Mouse (Mus musculus) layer of hippocampus, postnatal 14 days (tissue): ENCODE data around the gene Ranbp17. TPM values are rescaled to one million over a fixed set of nuclear protein-coding genes. Genes with fewer than 3 reads are reported as not detected.

Source experiments
- DNase-seq, 2 experiments: peaks; one replicate each; pipeline ENCODE4 v3.0.0; 2021 to 2022; ENCODE audit warnings: low spot score in 2 of 2, mixed read lengths in 1 of 2
- total RNA-seq, 2 experiments: library from RNA; stranded (reverse); gene quantifications; 2 replicates each; pipeline ENCODE4 v1.2.3; 2021

The Ranbp17 gene
- total RNA-seq, 2 experiments from 2014 or later, result 7.6 to 8.8 TPM

- no peak for DNase-seq
These were observed 238.7 kb downstream of the Ranbp17 start for GRCm38 (mm10) chr11:33274816-33275215.

DNA sequence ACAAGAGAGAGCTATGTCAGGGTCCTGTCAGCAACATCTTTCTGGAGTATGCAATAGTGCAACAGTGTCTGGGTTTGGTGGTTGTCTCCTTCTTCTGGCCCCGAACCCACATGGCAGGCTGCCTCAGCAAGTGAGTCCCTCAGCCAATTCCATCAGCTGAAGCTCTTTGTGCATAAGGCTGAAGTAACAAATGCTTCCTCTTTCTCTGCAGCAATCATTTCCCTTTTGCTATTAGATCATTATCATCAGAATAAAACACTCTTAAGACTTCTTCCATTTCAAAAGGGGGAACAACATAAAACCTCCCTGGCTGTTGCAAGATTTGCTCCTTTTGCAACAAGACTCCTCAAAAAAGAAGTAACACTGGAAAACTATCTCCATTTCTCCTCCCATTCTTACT, 239.3 kb downstream of the Ranbp17 start:
- DNase-seq, result no peak

GRCm38 (mm10) chr11:33240295-33240694, 273.3 kb downstream of the Ranbp17 start:
- no peak for DNase-seq

DNA sequence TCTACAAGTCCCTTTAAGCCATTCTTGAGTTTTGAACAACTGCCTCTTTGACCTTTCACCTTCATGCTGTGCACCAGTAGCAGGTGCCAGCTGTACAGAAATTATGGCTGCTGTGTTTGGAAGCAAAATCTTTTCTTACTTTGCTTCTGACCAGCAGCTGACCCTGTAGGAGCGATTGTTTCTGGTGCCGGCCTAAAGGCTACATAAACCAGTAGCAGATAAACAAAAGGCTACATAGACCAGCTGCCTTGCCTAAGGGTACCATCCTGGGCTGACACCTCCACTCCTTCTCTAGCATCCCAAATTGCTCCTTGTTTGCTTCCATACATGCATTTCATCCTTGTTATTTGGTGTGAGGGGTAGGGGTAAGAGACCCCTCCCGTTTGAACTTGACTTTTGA, 279.4 kb downstream of the Ranbp17 start:
- no peak for DNase-seq

DNA sequence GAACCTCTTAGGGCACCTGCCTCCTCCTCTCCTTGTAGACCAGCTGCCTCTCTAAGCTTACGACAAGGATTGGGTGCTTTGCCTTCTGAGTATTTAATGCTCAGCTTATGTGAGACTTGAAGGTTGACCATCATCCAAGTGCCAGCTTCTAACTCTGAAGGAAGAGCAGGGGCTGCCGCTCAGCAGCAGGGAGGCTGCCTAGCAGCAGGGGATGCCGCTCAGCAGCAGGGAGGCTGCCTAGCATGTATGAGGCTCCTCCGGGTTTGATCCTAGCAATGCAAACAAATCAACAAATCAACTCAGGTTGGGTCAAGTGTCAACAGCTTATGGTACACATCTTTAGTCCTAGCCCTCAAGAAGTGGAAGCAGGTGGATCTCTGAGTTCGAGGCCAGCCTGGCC, 281.5 kb downstream of the Ranbp17 start:
- no peak for DNase-seq

DNA sequence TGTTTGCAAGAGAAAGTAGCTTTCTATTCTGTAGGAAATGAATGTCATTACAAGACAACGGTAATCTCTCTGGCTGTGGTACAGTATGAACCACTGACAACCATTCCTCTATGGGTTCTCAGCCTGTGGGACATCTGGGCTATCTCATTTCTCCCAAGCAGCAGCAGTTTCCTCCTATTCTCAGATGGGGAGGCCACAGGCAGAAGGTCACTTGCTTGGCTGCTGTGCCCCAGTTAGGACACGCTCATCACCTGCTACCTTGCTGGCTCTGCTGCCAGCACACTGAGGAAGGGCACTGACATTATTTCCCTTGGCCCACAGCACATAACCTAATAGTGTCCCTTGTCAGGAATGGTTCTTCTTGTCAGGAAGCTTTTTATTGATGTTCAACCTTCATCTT, 285.4 kb downstream of the Ranbp17 start:
- DNase-seq, result no peak

GRCm38 (mm10) chr11:33226516-33226915, 287.0 kb downstream of the Ranbp17 start:
- DNase-seq, result no peak

DNA sequence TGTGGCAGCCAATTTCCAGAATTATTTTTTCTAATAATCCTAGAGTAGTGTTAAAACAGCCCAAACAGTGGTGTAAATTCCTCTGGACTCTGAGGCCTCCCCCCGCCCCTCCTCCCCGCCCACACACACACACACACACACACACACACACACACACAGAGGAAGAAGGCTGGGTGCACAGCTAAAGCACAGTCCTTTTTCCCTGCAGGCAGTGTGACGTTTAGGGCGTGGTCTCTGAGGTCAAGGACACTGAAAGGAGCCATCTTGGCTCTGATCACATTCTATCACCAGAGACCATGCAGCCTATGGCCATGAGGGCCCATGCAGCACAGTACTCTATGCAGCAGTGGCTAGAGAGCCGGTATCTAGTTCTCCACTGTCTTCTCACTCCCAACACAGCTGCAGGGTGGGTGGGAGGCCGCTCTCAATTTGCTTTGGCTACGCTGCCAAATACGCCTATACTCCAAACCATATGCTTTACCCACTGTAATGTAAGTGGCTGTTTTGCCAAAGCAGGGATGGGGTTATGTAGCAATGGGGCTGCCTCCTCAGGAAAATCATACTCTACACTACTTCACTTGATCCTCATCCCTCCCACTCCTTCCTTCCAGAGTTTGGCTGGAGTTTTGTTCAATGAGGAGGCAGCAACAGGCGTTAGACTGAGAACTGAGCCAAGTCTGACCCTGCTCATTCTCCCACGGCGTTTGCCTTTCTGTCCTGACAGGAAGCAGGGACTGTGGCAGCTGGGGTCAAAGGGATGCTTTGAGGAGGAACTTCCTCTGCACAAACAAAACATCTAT, 291.8 kb downstream of the Ranbp17 start:
- DNase-seq, result no peak

- no peak for DNase-seq
These were observed 292.8 kb downstream of the Ranbp17 start for GRCm38 (mm10) chr11:33220763-33221162.

DNA sequence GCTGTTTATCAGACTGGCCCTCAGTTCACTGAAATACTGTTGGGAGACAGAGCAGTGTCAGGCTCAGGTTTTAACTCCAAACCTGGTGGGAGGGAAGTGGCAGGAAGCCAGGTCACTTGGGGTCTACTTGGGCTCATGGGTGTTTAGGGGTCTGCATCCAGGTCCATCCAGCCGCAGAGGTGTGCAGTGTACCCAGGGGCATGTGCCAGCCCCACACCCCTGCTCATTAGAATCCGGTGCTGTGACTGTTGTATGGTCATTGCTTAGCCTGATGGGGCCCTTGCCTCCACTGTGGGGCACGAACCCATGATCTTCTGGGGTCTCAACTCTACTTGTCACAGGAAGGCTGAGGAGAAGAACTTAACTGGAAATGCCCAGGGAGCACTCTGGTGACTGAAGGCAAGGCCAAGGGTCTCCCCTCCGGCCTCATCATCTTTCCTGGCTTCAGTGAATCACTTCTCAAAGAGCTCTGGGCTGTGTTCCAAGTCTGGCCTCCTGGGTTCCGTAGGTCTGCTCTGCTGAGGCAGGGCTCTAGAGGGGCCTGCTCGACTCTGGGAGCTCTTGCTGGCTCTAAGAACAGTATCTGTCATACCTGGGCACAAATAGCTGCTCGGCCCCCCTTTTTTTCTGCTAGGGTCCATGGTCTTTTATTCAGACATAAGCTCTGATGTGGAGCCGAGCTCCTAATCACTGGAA, 296.0 kb downstream of the Ranbp17 start:
- DNase-seq, result no peak

DNA sequence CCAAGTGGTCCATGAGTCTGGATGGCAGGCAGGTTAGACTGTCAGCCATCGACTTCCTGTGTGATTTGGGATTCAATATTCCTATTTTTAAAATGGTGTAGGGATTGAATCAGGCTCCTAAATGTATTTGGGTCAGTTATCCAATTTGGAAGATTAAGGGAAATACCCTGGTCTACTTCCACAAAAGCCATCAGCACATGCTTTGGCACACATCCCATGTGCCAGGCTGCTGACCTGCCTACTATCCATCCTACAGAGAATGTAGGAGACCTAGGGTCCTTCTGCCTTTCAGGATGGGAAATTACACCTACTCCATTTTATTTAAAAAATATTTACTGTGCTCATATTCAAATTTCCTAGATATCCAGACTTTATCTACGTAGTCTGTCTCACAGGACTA, 306.1 kb downstream of the Ranbp17 start:
- no peak for DNase-seq

GRCm38 (mm10) chr11:33204966-33205365, 308.6 kb downstream of the Ranbp17 start:
- no peak for DNase-seq

DNA sequence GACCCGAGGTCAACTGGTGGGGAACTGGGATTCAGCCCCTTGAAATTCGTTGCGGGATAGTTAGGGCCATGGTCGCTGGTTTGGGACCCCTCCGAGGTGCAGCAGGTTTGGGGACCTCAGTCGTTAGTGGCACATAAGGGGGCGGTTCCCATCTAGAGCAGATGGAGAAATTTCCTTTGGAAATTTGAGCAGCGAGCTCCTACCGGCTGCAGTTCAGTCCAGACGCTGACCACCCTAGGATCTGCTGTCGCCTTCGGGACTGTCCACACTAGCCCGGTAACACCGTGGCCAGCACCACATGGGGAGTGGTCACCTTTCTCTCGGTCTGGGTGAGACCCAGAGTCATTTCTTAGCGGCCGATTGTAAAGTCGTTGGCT, 309.2 kb downstream of the Ranbp17 start:
- no peak for DNase-seq

GRCm38 (mm10) chr11:33203383-33204328, 309.9 kb downstream of the Ranbp17 start, which contains the start of gene Tlx3:
Gene Tlx3 (minus strand): TSS chr11:33203589.
- peak; percentile 33 to 64 for DNase-seq

- DNase-seq, result no peak
These were observed 310.6 kb downstream of the Ranbp17 start for GRCm38 (mm10) chr11:33202972-33203371.

- DNase-seq, result no peak
These were observed 311.2 kb downstream of the Ranbp17 start for GRCm38 (mm10) chr11:33202296-33202695.

DNA sequence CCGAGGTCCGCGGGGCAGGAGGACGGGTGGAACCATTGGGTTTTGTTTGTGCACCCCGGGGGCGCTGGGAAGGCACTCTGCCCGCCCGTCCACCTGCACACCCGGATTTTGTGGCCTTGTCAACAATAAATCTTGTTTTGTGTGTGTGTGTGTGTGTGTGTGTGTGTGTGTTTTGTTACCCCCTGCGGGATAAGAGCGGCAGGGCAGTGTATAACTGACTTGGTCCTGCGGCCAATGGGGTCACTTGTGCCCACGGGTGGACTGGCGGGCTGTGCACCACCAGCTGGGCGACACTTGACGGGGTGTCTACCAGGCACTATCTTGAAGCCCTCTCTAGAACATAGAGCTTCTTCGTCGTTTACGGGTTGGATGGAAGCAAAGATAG, 311.9 kb downstream of the Ranbp17 start:
- peak in 1 of 2 experiments; percentile 7 for DNase-seq

DNA sequence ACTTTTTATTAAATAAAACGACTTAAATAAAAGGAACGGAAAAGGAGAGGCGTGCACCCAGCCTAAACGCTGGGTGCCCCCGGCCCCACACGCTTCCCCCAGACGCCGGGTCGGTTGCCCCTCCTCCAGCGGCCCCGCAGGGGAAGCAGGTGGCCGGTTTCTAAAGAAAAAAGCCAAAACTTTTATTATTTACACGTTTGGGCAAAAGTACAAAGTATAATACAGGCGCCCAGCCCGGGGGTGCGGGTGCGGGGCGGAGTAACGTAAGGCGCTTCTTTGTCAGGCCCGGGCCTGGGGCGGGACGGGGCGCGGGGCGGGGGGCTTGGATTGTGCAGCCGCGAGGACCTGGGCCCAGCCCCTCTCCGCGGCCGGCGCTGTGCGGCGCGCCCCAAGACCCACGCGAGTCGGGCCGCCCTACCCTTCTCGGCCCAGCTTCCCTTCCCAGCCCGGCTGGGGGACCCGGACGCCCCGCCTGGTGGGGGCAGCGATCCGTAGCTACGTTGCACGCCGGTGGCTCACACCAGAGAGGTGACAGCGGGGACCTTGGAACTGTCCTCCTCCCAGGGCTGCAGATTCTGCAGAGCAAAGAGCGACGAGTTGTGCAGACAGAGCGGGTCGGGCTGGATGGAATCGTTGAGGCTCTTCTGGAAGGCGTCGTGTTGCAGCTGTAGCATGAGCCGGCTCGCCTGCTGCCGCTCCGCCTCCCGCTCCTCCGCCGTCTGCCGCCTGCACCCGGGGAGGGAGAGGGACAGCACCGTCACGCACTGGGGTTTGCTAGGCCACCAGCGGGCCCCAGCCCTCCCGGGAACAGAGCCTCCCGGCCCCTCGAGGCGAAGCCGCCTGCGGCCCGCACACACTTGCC, 312.6 kb downstream of the Ranbp17 start:
- DNase-seq, result no peak

GRCm38 (mm10) chr11:33199906-33200763, 313.4 kb downstream of the Ranbp17 start:
- DNase-seq, result no peak

GRCm38 (mm10) chr11:33199117-33199514, 314.4 kb downstream of the Ranbp17 start:
- no peak for DNase-seq
